Mouse (Mus musculus): Measurements from ENCODE around the gene Ttc12.
A peak's percentile ranks its signal among the peaks of the same experiment; 100 is the strongest.

Gene Ttc12

GRCm38 (mm10) chr9:49488912-49489895, 3.2 kb upstream of the Ttc12 start:
- peak; percentile 88 for DNase-seq (ENCODE audit: low spot score)

- DNase-seq (ENCODE audit: low spot score) = no peak
Measured at GRCm38 (mm10) chr9:49488258-49488657, 2.2 kb upstream of the Ttc12 start.

GRCm38 (mm10) chr9:49487657-49487943, 1.6 kb upstream of the Ttc12 start:
- no peak for DNase-seq (ENCODE audit: low spot score)

- no peak for DNase-seq (ENCODE audit: low spot score)
Measured at GRCm38 (mm10) chr9:49486805-49487656, 1.0 kb upstream of the Ttc12 start.

- peak; percentile 77 for DNase-seq (ENCODE audit: low spot score)
Measured at GRCm38 (mm10) chr9:49485250-49485891, 654 bp downstream of the Ttc12 start.

GRCm38 (mm10) chr9:49483316-49483715, 2.7 kb downstream of the Ttc12 start:
- DNase-seq (ENCODE audit: low spot score) = peak; percentile 38

GRCm38 (mm10) chr9:49472126-49472525, 13.9 kb downstream of the Ttc12 start:
- DNase-seq (ENCODE audit: low spot score) = no peak

- no peak for DNase-seq (ENCODE audit: low spot score)
Measured at GRCm38 (mm10) chr9:49470946-49471345, 15.1 kb downstream of the Ttc12 start.

- no peak for DNase-seq (ENCODE audit: low spot score)
Measured at GRCm38 (mm10) chr9:49470006-49470405, 16.0 kb downstream of the Ttc12 start.

- no peak for DNase-seq (ENCODE audit: low spot score)
Measured at GRCm38 (mm10) chr9:49456136-49456535, 29.9 kb downstream of the Ttc12 start.

- no peak for DNase-seq (ENCODE audit: low spot score)
Measured at GRCm38 (mm10) chr9:49452396-49452795, 33.6 kb downstream of the Ttc12 start.

GRCm38 (mm10) chr9:49450491-49450890, 35.5 kb downstream of the Ttc12 start:
- DNase-seq (ENCODE audit: low spot score) = no peak

GRCm38 (mm10) chr9:49442621-49443020, 43.4 kb downstream of the Ttc12 start:
- DNase-seq (ENCODE audit: low spot score) = no peak

- no peak for DNase-seq (ENCODE audit: low spot score)
Measured at GRCm38 (mm10) chr9:49427478-49427877, 58.5 kb downstream of the Ttc12 start.

GRCm38 (mm10) chr9:49426921-49427320, 59.1 kb downstream of the Ttc12 start, which contains the start of gene Ankk1:
Gene Ankk1, minus strand, starts transcription at chr9:49427021.
- DNase-seq (ENCODE audit: low spot score) = no peak

- no peak for DNase-seq (ENCODE audit: low spot score)
Measured at GRCm38 (mm10) chr9:49425585-49425984, 60.4 kb downstream of the Ttc12 start.

GRCm38 (mm10) chr9:49423866-49424265, 62.2 kb downstream of the Ttc12 start:
- no peak for DNase-seq (ENCODE audit: low spot score)

- DNase-seq (ENCODE audit: low spot score) = no peak
Measured at GRCm38 (mm10) chr9:49410621-49411020, 75.4 kb downstream of the Ttc12 start.

- DNase-seq (ENCODE audit: low spot score) = no peak
Measured at GRCm38 (mm10) chr9:49407028-49407427, 79.0 kb downstream of the Ttc12 start.

GRCm38 (mm10) chr9:49403711-49404110, 82.3 kb downstream of the Ttc12 start:
- peak; percentile 22 for DNase-seq (ENCODE audit: low spot score)

GRCm38 (mm10) chr9:49396006-49396405, 90.0 kb downstream of the Ttc12 start:
- DNase-seq (ENCODE audit: low spot score) = no peak

- no peak for DNase-seq (ENCODE audit: low spot score)
Measured at GRCm38 (mm10) chr9:49392242-49392641, 93.8 kb downstream of the Ttc12 start.
